Mouse (Mus musculus) embryonic facial prominence, embryonic 14.5 days (tissue): ENCODE measurements at regions not wholly inside any gene's neighbourhood (a gene's known extent, or its start where the extent isn't known, plus 50 kb on each side); places are given as distances from the start of the nearest gene placed in this dataset.
"Not testable (repeated sequence)": the region's sequence is repeated elsewhere in the genome, so short reads cannot be mapped to it uniquely, and the experiment has no call there.

Experiments used
- ATAC-seq: fragments of 200-750 bp; cut with Nextera tagmentation; 2 replicates; pipeline ENCODE4 v1.8.0; 2017; ENCODE audit warnings: low read depth, moderate number of reproducible peaks, moderate TSS enrichment
- DNase-seq: peaks from one replicate; pipeline ENCODE4 v3.0.0-alpha.2; 2015; ENCODE audit warnings: low spot score
- H3K27ac ChIP-seq: fragments of 300-500 bp; sonication (generic); replicated peaks from 2 replicates; pipeline ENCODE4 v1.5.1; 2014; ENCODE audit warnings: low read depth, mild to moderate bottlenecking, low read length, moderate library complexity
- H3K27me3 ChIP-seq: fragments of 300-500 bp; sonication (generic); replicated peaks from 2 replicates; pipeline ENCODE4 v1.6.1; 2014; ENCODE audit warnings: low read length; ENCODE audit not compliant: control insufficient read depth, insufficient read depth
- H3K36me3 ChIP-seq: fragments of 300-500 bp; sonication (generic); 2 replicates; pipeline ENCODE4 v1.6.1; 2014; ENCODE audit warnings: low read length, mixed read lengths; ENCODE audit not compliant: control insufficient read depth, insufficient read depth
- H3K4me1 ChIP-seq: fragments of 300-500 bp; sonication (generic); 2 replicates; pipeline ENCODE4 v1.6.1; 2014; ENCODE audit warnings: antibody characterized with exemption, low read length; ENCODE audit not compliant: control insufficient read depth, insufficient read depth
- H3K4me2 ChIP-seq: fragments of 300-500 bp; sonication (generic); 2 replicates; pipeline ENCODE4 v1.6.1; 2014; ENCODE audit warnings: low read depth, mild to moderate bottlenecking, low read length, moderate library complexity, mixed read lengths
- H3K4me3 ChIP-seq: fragments of 300-500 bp; sonication (generic); 2 replicates; pipeline ENCODE4 v1.5.1; 2014; ENCODE audit warnings: low read depth, mild to moderate bottlenecking, low read length
- H3K9ac ChIP-seq: fragments of 300-500 bp; sonication (generic); 2 replicates; pipeline ENCODE4 v1.6.1; 2014; ENCODE audit warnings: low read depth, mild to moderate bottlenecking, low read length, moderate library complexity, mixed read lengths
- H3K9me3 ChIP-seq: fragments of 300-500 bp; sonication (generic); 2 replicates; pipeline ENCODE4 v1.6.1; 2016; ENCODE audit warnings: low read length; ENCODE audit not compliant: control insufficient read depth
- WGBS: fragments of 180-500 bp; shearing (Covaris S2); extraction: QIAGEN DNeasy Blood & Tissue Kit; methylation state at CpG from one replicate; pipeline ENCODE4 v1.1.7; 2014; 5-methylcytosine and 5-hydroxymethylcytosine counted together

GRCm38 (mm10) chr2:51767507-51768135, 140.3 kb downstream of the Tas2r134 start:
- Histone ChIP-seq H3K4me2 (no peak overlapping the region), H3K4me1 (peaks cover 9% of the 10 kb centered on the region), H3K27me3 (no peaks in the 10 kb centered on the region), H3K9me3 (no peaks in the 10 kb centered on the region), H3K9ac (no peak overlapping the region), H3K36me3 (no peaks in the 10 kb centered on the region), H3K27ac (no peak overlapping the region), H3K4me3 (no peak overlapping the region)
- 49% methylated on average over 4 of the region's 4 CpGs for WGBS
- ATAC-seq (no peak), DNase-seq (peak; percentile 23)

GRCm38 (mm10) chr2:51768298-51769271, 141.3 kb downstream of the Tas2r134 start:
- Histone ChIP-seq H3K9ac (no peak overlapping the region), H3K9me3 (no peaks in the 10 kb centered on the region), H3K4me2 (no peak overlapping the region), H3K27me3 (no peaks in the 10 kb centered on the region), H3K27ac (no peak overlapping the region; the same call in 1 of the 2 replicates), H3K4me3 (no peak overlapping the region), H3K36me3 (no peaks in the 10 kb centered on the region), H3K4me1 (peaks cover 9% of the 10 kb centered on the region)
- WGBS: 56% methylated on average over 12 of the region's 12 CpGs
- ATAC-seq (0 out of 2 replicates have a peak, but pooled peaks have one; percentile 47), DNase-seq (peak; percentile 51)

- no peak overlapping the region for H3K4me2 ChIP-seq
- 36% methylated on average over 1 of the region's 1 CpGs for WGBS
- H3K36me3 ChIP-seq: no peaks in the 10 kb centered on the region
- no peaks in the 10 kb centered on the region for H3K9me3 ChIP-seq
- no peak overlapping the region for H3K9ac ChIP-seq
- no peaks in the 10 kb centered on the region for H3K27me3 ChIP-seq
- H3K4me3 ChIP-seq: no peak overlapping the region
- DNase-seq (peak; percentile 5), ATAC-seq (no peak)
- 0 out of 2 replicates have a peak, but pooled peaks cover 3% of the 10 kb centered on the region for H3K4me1 ChIP-seq
- H3K27ac ChIP-seq: no peak overlapping the region
Observed at GRCm38 (mm10) chr2:51785169-51785568, 149.8 kb downstream of the Rbm43 start.

- DNase-seq (peak; percentile 3), ATAC-seq (no peak)
- Histone ChIP-seq H3K4me1 (0 out of 2 replicates have a peak, but pooled peaks cover 3% of the 10 kb centered on the region), H3K4me3 (no peak overlapping the region), H3K36me3 (no peaks in the 10 kb centered on the region), H3K9me3 (no peaks in the 10 kb centered on the region), H3K27me3 (no peaks in the 10 kb centered on the region), H3K27ac (no peak overlapping the region), H3K4me2 (no peak overlapping the region), H3K9ac (no peak overlapping the region)
- 70% methylated on average over 3 of the region's 3 CpGs for WGBS
Observed at GRCm38 (mm10) chr2:51788896-51789295, 146.1 kb downstream of the Rbm43 start.

GRCm38 (mm10) chr2:51793291-51793690, 141.7 kb downstream of the Rbm43 start:
- H3K4me2 ChIP-seq, H3K4me3 ChIP-seq, H3K9me3 ChIP-seq, H3K9ac ChIP-seq, H3K27me3 ChIP-seq, H3K4me1 ChIP-seq, H3K36me3 ChIP-seq, H3K27ac ChIP-seq, ATAC-seq, DNase-seq: not testable (repeated sequence)
- 97% methylated on average over 2 of the region's 2 CpGs for WGBS

- no peak for DNase-seq
- ATAC-seq: no peak
- Histone ChIP-seq H3K4me2 (no peak overlapping the region), H3K27me3 (no peaks in the 10 kb centered on the region), H3K4me1 (no peaks in the 10 kb centered on the region), H3K9me3 (no peaks in the 10 kb centered on the region), H3K4me3 (no peak overlapping the region), H3K27ac (no peak overlapping the region), H3K36me3 (no peaks in the 10 kb centered on the region), H3K9ac (no peak overlapping the region)
- WGBS: 83% methylated on average over 1 of the region's 1 CpGs
Observed at GRCm38 (mm10) chr2:51799856-51800255, 135.1 kb downstream of the Rbm43 start.

- Histone ChIP-seq H3K36me3 (no peaks in the 10 kb centered on the region), H3K27me3 (no peaks in the 10 kb centered on the region), H3K4me2 (no peak overlapping the region), H3K4me1 (no peaks in the 10 kb centered on the region), H3K27ac (no peak overlapping the region), H3K9me3 (no peaks in the 10 kb centered on the region), H3K9ac (no peak overlapping the region), H3K4me3 (no peak overlapping the region)
- DNase-seq: no peak
- no peak for ATAC-seq
- WGBS: 70% methylated on average over 2 of the region's 2 CpGs
Observed at GRCm38 (mm10) chr2:51822976-51823375, 112.0 kb downstream of the Rbm43 start.

- Histone ChIP-seq H3K27me3 (no peaks in the 10 kb centered on the region), H3K4me1 (peaks cover 3% of the 10 kb centered on the region; the same call in 1 of the 2 replicates), H3K4me2 (no peak overlapping the region), H3K4me3 (no peak overlapping the region), H3K9ac (no peak overlapping the region), H3K36me3 (no peaks in the 10 kb centered on the region), H3K9me3 (no peaks in the 10 kb centered on the region), H3K27ac (no peak overlapping the region)
- WGBS: 38% methylated on average over 7 of the region's 7 CpGs
- DNase-seq (peak; percentile 89), ATAC-seq (no peak)
Observed at GRCm38 (mm10) chr2:51830286-51830944, 104.5 kb downstream of the Rbm43 start.
